Mouse (Mus musculus): ENCODE measurements at regions not wholly inside any gene's neighbourhood (a gene's known extent, or its start where the extent isn't known, plus 50 kb on each side); places are given as distances from the start of the nearest gene placed in this dataset.

GRCm38 (mm10) chr14:55392390-55392789, 86.2 kb upstream of the Dhrs4 start:
- no peak for DNase-seq (ENCODE audit: extremely low spot score in 1 of 2, low spot score in 1 of 2)

GRCm38 (mm10) chr14:55406146-55406545, 72.4 kb upstream of the Dhrs4 start:
- DNase-seq (ENCODE audit: extremely low spot score in 1 of 2, low spot score in 1 of 2): no peak
